Mouse (Mus musculus) brain, embryonic 14.5 days (tissue): Measurements from ENCODE around the gene Vmn2r83. TPM values are rescaled to one million over a fixed set of nuclear protein-coding genes. Genes with fewer than 3 reads are reported as not detected.
"Not testable (repeated sequence)": the region's sequence is repeated elsewhere in the genome, so short reads cannot be mapped to it uniquely, and the experiment has no call there.

Experiments used
- DNase-seq: peaks from one replicate; pipeline ENCODE4 v3.0.0-alpha.2; 2011; ENCODE audit warnings: low read depth
- CTCF ChIP-seq: fragments of 200-500 bp; IDR thresholded peaks from 2 replicates; pipeline ENCODE4 v1.5.1; 2012; ENCODE audit warnings: inconsistent platforms, mild to moderate bottlenecking, moderate library complexity, borderline replicate concordance; ENCODE audit not compliant: insufficient read depth, insufficient read length; ENCODE audit errors: extremely low read depth
- POLR2A ChIP-seq: fragments of 200-500 bp; IDR thresholded peaks from 2 replicates; pipeline ENCODE4 v1.6.1; 2012; ENCODE audit warnings: mild to moderate bottlenecking, inconsistent platforms, borderline replicate concordance; ENCODE audit not compliant: poor library complexity, insufficient read depth, insufficient read length, severe bottlenecking; ENCODE audit errors: extremely low read depth
- polyA plus RNA-seq: library from polyadenylated mRNA; depleted of rRNA; stranded (reverse); fragments of >200 nt; gene quantifications from 2 replicates; pipeline ENCODE4 v1.2.3, GENCODE M21; 2012; rRNA removed

Vmn2r83 gene
- polyA plus RNA-seq = not detected in 2 replicates

- TF ChIP-seq POLR2A (no peak), CTCF (no peak)
- no peak for DNase-seq
These were observed at the start of gene Vmn2r83 for GRCm38 (mm10) chr10:79468431-79468830. Gene Vmn2r83 (plus strand): TSS chr10:79468731.

GRCm38 (mm10) chr10:79435141-79435820 lies 33.2 kb upstream of the Vmn2r83 start:
- DNase-seq = not testable (repeated sequence)

GRCm38 (mm10) chr10:79495886-79496285 lies 27.4 kb downstream of the Vmn2r83 start:
- TF ChIP-seq CTCF (no peak), POLR2A (no peak)
- DNase-seq = no peak

- DNase-seq = no peak
- TF ChIP-seq CTCF (no peak), POLR2A (no peak)
These were observed 28.3 kb downstream of the Vmn2r83 start for GRCm38 (mm10) chr10:79496701-79497288.

- TF ChIP-seq CTCF (no peak), POLR2A (no peak)
- peak; percentile 12 for DNase-seq
These were observed 34.5 kb downstream of the Vmn2r83 start for GRCm38 (mm10) chr10:79502830-79503644.

- no peak for DNase-seq
- TF ChIP-seq POLR2A = no peak
- no peak for TF ChIP-seq CTCF
These were observed 38.2 kb downstream of the Vmn2r83 start for GRCm38 (mm10) chr10:79506709-79507108.

- DNase-seq = no peak
- TF ChIP-seq POLR2A (no peak), CTCF (no peak)
These were observed 55.9 kb downstream of the Vmn2r83 start for GRCm38 (mm10) chr10:79524433-79524832.

GRCm38 (mm10) chr10:79525456-79526325 lies 57.2 kb downstream of the Vmn2r83 start:
- no peak for DNase-seq
- TF ChIP-seq POLR2A (no peak), CTCF (no peak)

- DNase-seq = no peak
- TF ChIP-seq CTCF = no peak
- no peak for TF ChIP-seq POLR2A
These were observed 58.3 kb downstream of the Vmn2r83 start for GRCm38 (mm10) chr10:79526661-79527452.

GRCm38 (mm10) chr10:79527453-79527845 lies 58.9 kb downstream of the Vmn2r83 start:
- DNase-seq = no peak
- TF ChIP-seq POLR2A (no peak), CTCF (no peak)
